Mouse (Mus musculus): ENCODE measurements at regions not wholly inside any gene's neighbourhood (a gene's known extent, or its start where the extent isn't known, plus 50 kb on each side); places are given as distances from the start of the nearest gene placed in this dataset.

DNA sequence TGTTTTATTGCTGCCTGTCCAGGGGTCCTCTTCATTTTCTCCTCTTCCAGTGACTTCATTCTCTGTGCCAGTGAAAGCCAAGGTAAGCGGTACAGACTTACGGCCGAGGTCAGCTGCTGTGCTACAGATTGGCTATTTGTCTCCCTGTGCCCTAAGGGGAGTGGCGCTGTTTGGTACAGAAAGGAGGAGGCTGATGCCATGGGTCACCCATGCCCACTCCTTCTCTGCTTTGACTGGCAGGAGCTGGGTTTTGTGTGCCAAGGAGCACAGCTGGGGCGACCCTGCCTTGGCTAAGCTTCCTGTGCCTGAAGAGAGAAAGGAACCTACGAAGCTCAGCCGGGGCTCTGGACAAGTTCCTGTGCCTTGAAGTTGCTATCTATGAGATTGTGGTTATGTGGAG lies 70.0 kb upstream of the Fggy start:
- no peaks in the 10 kb centered on the region for H3K9me3 ChIP-seq (ENCODE audit: control insufficient read depth, low read length)
- ATAC-seq (ENCODE audit: low FRiP score) = no peak
- H3K4me1 ChIP-seq (replicated peaks; ENCODE audit: control insufficient read depth, insufficient read depth, low read length) = no peaks in the 10 kb centered on the region
- 91% methylated on average over 7 of the region's 7 CpGs for WGBS
- H3K27me3 ChIP-seq (ENCODE audit: control insufficient read depth, insufficient read depth, low read length) = no peaks in the 10 kb centered on the region
- H3K9ac ChIP-seq (ENCODE audit: low read depth, low read length) = no peak overlapping the region
- H3K36me3 ChIP-seq (ENCODE audit: control insufficient read depth, insufficient read depth, low read length) = no peaks in the 10 kb centered on the region
- H3K27ac ChIP-seq (ENCODE audit: low read depth, low read length) = no peak overlapping the region
- H3K4me3 ChIP-seq (ENCODE audit: low read depth, low read length) = no peak overlapping the region
- DNase-seq (ENCODE audit: low spot score) = no peak
- H3K4me2 ChIP-seq (replicated peaks; ENCODE audit: low read depth, low read length) = no peak overlapping the region

DNA sequence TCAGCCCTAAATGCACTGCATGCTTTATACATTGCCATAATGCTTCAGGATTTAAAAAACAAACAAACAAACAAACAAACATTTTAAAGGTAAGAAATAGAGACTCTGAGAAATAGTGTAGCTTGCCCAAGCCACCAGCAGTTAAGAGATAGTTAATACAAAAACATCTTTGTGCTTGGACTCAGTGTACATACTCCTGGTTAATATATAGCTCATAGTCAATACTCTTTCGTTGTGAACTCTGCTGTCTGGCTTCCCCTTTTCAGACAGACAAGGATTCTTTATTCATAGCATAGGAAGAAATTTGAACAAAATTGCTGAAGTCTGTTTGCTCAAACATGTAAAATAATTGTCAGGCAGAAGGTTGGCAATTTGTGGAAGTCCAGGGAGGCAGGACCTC lies 69.3 kb upstream of the Fggy start:
- ATAC-seq (ENCODE audit: low FRiP score) (no peak), DNase-seq (ENCODE audit: low spot score) (no peak)
- H3K4me1 ChIP-seq (replicated peaks; ENCODE audit: control insufficient read depth, insufficient read depth, low read length) = no peaks in the 10 kb centered on the region
- H3K27ac ChIP-seq (ENCODE audit: low read depth, low read length) = no peak overlapping the region
- no peak overlapping the region for H3K9ac ChIP-seq (ENCODE audit: low read depth, low read length)
- no peaks in the 10 kb centered on the region for H3K27me3 ChIP-seq (ENCODE audit: control insufficient read depth, insufficient read depth, low read length)
- no peak overlapping the region for H3K4me3 ChIP-seq (ENCODE audit: low read depth, low read length)
- no peaks in the 10 kb centered on the region for H3K9me3 ChIP-seq (ENCODE audit: control insufficient read depth, low read length)
- 88% methylated on average over 1 of the region's 1 CpGs for WGBS
- no peak overlapping the region for H3K4me2 ChIP-seq (replicated peaks; ENCODE audit: low read depth, low read length)
- no peaks in the 10 kb centered on the region for H3K36me3 ChIP-seq (ENCODE audit: control insufficient read depth, insufficient read depth, low read length)

DNA sequence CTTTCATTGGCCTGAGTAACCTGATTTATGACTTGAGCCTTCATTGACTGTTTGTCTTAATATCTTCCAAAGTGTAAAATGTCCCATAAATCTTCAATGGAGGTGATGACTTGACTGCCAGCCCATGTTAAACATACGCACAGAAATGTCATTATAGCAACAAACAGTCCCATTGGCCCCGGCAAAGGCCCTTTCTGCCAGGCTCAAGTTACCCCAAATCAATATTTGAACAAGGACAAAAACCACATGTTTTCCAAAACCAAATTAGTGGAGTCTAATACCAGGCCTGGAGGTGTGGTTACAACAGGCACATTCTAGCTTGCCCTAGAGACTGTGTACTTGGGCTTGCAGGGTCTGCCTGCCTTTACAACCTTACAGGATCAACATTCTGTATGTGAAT lies 68.2 kb upstream of the Fggy start:
- no peak overlapping the region for H3K4me2 ChIP-seq (replicated peaks; ENCODE audit: low read depth, low read length)
- no peaks in the 10 kb centered on the region for H3K36me3 ChIP-seq (ENCODE audit: control insufficient read depth, insufficient read depth, low read length)
- no peak for DNase-seq (ENCODE audit: low spot score)
- H3K27ac ChIP-seq (ENCODE audit: low read depth, low read length) = no peak overlapping the region
- no peaks in the 10 kb centered on the region for H3K4me1 ChIP-seq (replicated peaks; ENCODE audit: control insufficient read depth, insufficient read depth, low read length)
- 61% methylated on average over 2 of the region's 2 CpGs for WGBS
- no peaks in the 10 kb centered on the region for H3K27me3 ChIP-seq (ENCODE audit: control insufficient read depth, insufficient read depth, low read length)
- ATAC-seq (ENCODE audit: low FRiP score) = no peak
- no peak overlapping the region for H3K9ac ChIP-seq (ENCODE audit: low read depth, low read length)
- H3K4me3 ChIP-seq (ENCODE audit: low read depth, low read length) = no peak overlapping the region
- H3K9me3 ChIP-seq (ENCODE audit: control insufficient read depth, low read length) = no peaks in the 10 kb centered on the region

DNA sequence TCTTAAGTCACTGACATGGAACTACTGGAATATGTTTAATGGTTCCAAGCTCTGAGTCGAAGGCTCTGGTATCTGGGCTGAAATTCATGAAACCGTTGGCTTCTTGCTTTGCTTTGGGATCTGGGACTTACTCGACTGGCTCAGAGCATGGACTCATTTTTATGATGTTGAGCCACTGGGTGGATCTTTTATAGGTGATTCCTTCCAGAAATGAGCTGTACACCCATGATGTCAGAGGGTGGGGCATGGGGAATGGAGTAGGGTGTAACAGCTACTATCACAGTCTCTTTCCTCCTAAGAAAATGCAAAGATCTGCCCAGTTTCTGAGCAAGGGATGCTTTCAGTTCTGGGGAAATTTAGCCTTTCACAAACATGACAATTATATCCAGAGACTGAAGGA lies 57.0 kb upstream of the Fggy start:
- H3K4me1 ChIP-seq (replicated peaks; ENCODE audit: control insufficient read depth, insufficient read depth, low read length) = no peaks in the 10 kb centered on the region
- no peaks in the 10 kb centered on the region for H3K9me3 ChIP-seq (ENCODE audit: control insufficient read depth, low read length)
- no peak overlapping the region for H3K9ac ChIP-seq (ENCODE audit: low read depth, low read length)
- H3K27ac ChIP-seq (ENCODE audit: low read depth, low read length) = no peak overlapping the region
- ATAC-seq (ENCODE audit: low FRiP score) (no peak), DNase-seq (ENCODE audit: low spot score) (no peak)
- H3K4me2 ChIP-seq (replicated peaks; ENCODE audit: low read depth, low read length) = no peak overlapping the region
- no peaks in the 10 kb centered on the region for H3K36me3 ChIP-seq (ENCODE audit: control insufficient read depth, insufficient read depth, low read length)
- no peak overlapping the region for H3K4me3 ChIP-seq (ENCODE audit: low read depth, low read length)
- WGBS = 95% methylated on average over 3 of the region's 3 CpGs
- no peaks in the 10 kb centered on the region for H3K27me3 ChIP-seq (ENCODE audit: control insufficient read depth, insufficient read depth, low read length)

DNA sequence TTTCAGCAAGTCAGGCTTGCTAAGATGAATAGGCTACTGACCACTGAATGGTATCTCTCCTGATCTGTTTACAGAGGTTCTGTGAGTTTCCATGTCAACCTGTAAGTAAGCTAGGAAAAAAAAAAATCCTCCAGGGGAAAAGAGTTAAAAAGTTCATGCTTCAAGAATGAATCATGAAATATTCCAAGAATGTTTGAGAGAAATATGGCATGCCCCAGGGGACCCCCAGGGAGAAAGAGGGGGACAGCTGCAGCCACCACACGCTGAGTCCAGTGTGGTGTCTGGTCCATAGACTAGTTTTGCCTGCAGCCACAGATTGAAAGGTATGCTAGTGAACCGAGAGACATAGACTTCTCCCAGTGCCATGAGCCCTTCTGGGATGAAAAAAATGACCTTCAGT lies 56.1 kb upstream of the Fggy start:
- ATAC-seq (ENCODE audit: low FRiP score) (no peak), DNase-seq (ENCODE audit: low spot score) (no peak)
- 32% methylated on average over 2 of the region's 2 CpGs for WGBS
- no peak overlapping the region for H3K9ac ChIP-seq (ENCODE audit: low read depth, low read length)
- no peaks in the 10 kb centered on the region for H3K9me3 ChIP-seq (ENCODE audit: control insufficient read depth, low read length)
- no peak overlapping the region for H3K4me2 ChIP-seq (replicated peaks; ENCODE audit: low read depth, low read length)
- H3K36me3 ChIP-seq (ENCODE audit: control insufficient read depth, insufficient read depth, low read length) = no peaks in the 10 kb centered on the region
- H3K27me3 ChIP-seq (ENCODE audit: control insufficient read depth, insufficient read depth, low read length) = no peaks in the 10 kb centered on the region
- H3K27ac ChIP-seq (ENCODE audit: low read depth, low read length) = no peak overlapping the region
- no peaks in the 10 kb centered on the region for H3K4me1 ChIP-seq (replicated peaks; ENCODE audit: control insufficient read depth, insufficient read depth, low read length)
- H3K4me3 ChIP-seq (ENCODE audit: low read depth, low read length) = no peak overlapping the region

DNA sequence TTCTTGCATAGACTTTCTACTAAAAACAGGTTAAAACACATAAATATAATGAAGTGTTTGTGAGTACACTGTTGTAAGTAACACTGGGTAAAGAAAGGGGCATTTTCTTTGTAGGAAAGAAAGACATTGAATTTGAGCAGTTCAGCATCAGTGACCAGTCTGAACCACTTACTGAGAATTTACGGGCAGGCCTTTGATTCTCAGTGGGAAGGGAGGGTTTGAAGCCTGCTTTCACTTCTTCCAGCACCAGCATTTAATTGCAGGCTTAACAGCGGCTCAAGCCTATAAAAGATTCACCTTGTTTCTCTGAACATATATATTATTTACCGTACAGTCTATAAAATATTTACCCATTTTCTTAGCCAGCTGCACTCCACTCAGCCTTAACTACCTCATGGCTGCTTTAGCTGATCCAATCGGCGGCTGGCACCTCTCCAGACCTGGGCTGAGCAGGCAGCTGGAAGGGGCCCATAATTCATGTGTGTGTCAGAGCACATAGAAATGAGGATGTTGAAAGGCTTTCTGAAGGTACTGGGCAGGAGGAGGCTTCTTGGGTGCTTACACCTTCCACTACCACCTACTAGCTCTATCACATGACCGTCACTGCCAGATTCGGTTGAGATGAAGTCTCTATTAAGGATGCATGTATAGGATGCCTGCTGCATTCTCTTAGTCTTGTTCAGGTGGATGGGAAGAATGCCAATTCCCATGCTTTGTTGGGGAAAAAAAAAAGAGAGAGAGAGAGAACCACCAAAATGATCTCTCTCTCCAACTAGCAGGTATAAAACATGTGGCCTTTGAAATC lies 50.0 kb upstream of the Fggy start:
- ATAC-seq (ENCODE audit: low FRiP score) = no peak
- H3K27ac ChIP-seq (ENCODE audit: low read depth, low read length) = no peak overlapping the region
- H3K27me3 ChIP-seq (ENCODE audit: control insufficient read depth, insufficient read depth, low read length) = no peaks in the 10 kb centered on the region
- H3K4me3 ChIP-seq (ENCODE audit: low read depth, low read length) = no peak overlapping the region
- H3K4me1 ChIP-seq (replicated peaks; ENCODE audit: control insufficient read depth, insufficient read depth, low read length) = no peaks in the 10 kb centered on the region
- no peaks in the 10 kb centered on the region for H3K9me3 ChIP-seq (ENCODE audit: control insufficient read depth, low read length)
- H3K36me3 ChIP-seq (ENCODE audit: control insufficient read depth, insufficient read depth, low read length) = no peaks in the 10 kb centered on the region
- DNase-seq (ENCODE audit: low spot score) = no peak
- 83% methylated on average over 7 of the region's 7 CpGs for WGBS
- H3K9ac ChIP-seq (ENCODE audit: low read depth, low read length) = no peak overlapping the region
- H3K4me2 ChIP-seq (replicated peaks; ENCODE audit: low read depth, low read length) = no peak overlapping the region
